Mouse (Mus musculus) midbrain, embryonic 14.5 days (tissue): ENCODE measurements around the gene Ccm2. TPM values are rescaled to one million over a fixed set of nuclear protein-coding genes. Genes with fewer than 3 reads are reported as not detected.
A peak's percentile ranks its signal among the peaks of the same experiment; 100 is the strongest.

Experiments used
- ATAC-seq: fragments of 200-750 bp; cut with Nextera tagmentation; 2 replicates; pipeline ENCODE4 v1.8.0; 2017; ENCODE audit warnings: moderate number of reproducible peaks, moderate library complexity; ENCODE audit not compliant: low FRiP score, low TSS enrichment
- DNase-seq: peaks from one replicate; pipeline ENCODE4 v3.0.0-alpha.2; 2015
- H3K27ac ChIP-seq: fragments of 300-500 bp; sonication (generic); replicated peaks from 2 replicates; pipeline ENCODE4 v1.5.1; 2014; ENCODE audit warnings: mild to moderate bottlenecking, low read depth, low read length, moderate library complexity
- H3K27me3 ChIP-seq: fragments of 300-500 bp; sonication (generic); 2 replicates; pipeline ENCODE4 v1.6.1; 2014; ENCODE audit warnings: low read length, control low read depth, mixed read lengths; ENCODE audit not compliant: control insufficient read depth, insufficient read depth
- H3K36me3 ChIP-seq: fragments of 300-500 bp; sonication (generic); 2 replicates; pipeline ENCODE4 v1.6.1; 2014; ENCODE audit warnings: low read length, control low read depth; ENCODE audit not compliant: control insufficient read depth, insufficient read depth
- H3K4me1 ChIP-seq: fragments of 300-500 bp; sonication (generic); 2 replicates; pipeline ENCODE4 v1.6.1; 2014; ENCODE audit warnings: mild to moderate bottlenecking, antibody characterized with exemption, low read length, control low read depth; ENCODE audit not compliant: control insufficient read depth, insufficient read depth
- H3K4me2 ChIP-seq: fragments of 300-500 bp; sonication (generic); 2 replicates; pipeline ENCODE4 v1.6.1; 2014; ENCODE audit warnings: mild to moderate bottlenecking, low read length, moderate library complexity
- H3K4me3 ChIP-seq: fragments of 300-500 bp; sonication (generic); replicated peaks from 2 replicates; pipeline ENCODE4 v1.5.1; 2014; ENCODE audit warnings: low read depth, low read length
- H3K9ac ChIP-seq: fragments of 300-500 bp; sonication (generic); replicated peaks from 2 replicates; pipeline ENCODE4 v1.6.1; 2014; ENCODE audit warnings: mild to moderate bottlenecking, low read length, moderate library complexity
- H3K9me3 ChIP-seq: fragments of 300-500 bp; sonication (generic); 2 replicates; pipeline ENCODE4 v1.6.1; 2016; ENCODE audit warnings: low read length, control low read depth, mixed read lengths; ENCODE audit not compliant: control insufficient read depth
- WGBS: fragments of 180-500 bp; shearing (Covaris S2); extraction: QIAGEN DNeasy Blood & Tissue Kit; methylation state at CpG from one replicate; pipeline ENCODE4 v1.1.7; 2014; 5-methylcytosine and 5-hydroxymethylcytosine counted together
- polyA plus RNA-seq: library from polyadenylated mRNA; unstranded; fragments of >200 nt; fragmentation: Nextera tagmentation; extraction: Ambion mirVana; gene quantifications from 2 replicates; pipeline ENCODE4 v1.2.1, GENCODE M21; 2014

Ccm2 gene
- polyA plus RNA-seq, 1 experiment from 2014 or later: 73.8 TPM

DNA sequence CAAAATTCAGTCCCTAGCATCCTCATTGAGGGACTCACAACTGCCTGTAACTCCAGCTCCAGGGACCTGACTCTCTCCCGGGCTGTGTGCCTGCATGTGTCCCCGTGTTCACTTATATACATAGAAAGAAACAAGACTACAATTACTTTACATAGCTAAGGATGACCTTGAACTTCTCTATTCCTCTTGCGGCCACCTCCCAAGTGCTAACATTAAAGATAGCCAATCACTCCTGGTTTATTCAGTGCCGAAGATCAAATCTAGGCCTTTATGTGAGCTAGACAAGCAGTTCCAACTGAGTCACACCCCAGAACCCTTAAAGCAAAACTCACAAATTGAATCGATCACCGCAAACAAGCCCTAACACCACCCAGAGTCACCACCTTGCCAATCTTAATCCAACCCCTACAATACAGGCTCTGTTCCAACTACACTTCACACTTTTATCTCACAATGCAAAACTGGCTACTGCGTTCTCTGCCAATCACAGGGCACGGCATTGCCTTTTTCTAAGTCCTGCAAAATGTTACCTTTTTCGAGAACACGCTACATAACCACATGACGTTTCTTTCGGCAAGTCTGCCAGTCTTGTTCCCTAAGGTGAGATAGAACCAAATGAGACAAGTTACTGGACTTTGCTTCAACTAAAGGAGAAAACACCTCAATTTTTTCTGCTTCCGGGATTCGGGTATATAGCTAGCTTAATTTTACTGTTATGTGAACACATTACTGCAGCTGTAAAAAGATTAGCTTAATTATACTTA is 78.1 kb downstream of the Ccm2 start:
- no peak overlapping the region for H3K27ac ChIP-seq
- H3K4me2 ChIP-seq: peak overlapping the region; percentile 75
- peak overlapping the region; percentile 63 for H3K9ac ChIP-seq
- ATAC-seq (no peak), DNase-seq (no peak)
- no peaks in the 10 kb centered on the region for H3K27me3 ChIP-seq
- H3K4me3 ChIP-seq: peak overlapping the region; percentile 76
- H3K36me3 ChIP-seq: peaks cover 45% of the 10 kb centered on the region
- H3K4me1 ChIP-seq: peaks cover 20% of the 10 kb centered on the region
- WGBS: 78% methylated on average over 14 of the region's 14 CpGs
- H3K9me3 ChIP-seq: no peaks in the 10 kb centered on the region

DNA sequence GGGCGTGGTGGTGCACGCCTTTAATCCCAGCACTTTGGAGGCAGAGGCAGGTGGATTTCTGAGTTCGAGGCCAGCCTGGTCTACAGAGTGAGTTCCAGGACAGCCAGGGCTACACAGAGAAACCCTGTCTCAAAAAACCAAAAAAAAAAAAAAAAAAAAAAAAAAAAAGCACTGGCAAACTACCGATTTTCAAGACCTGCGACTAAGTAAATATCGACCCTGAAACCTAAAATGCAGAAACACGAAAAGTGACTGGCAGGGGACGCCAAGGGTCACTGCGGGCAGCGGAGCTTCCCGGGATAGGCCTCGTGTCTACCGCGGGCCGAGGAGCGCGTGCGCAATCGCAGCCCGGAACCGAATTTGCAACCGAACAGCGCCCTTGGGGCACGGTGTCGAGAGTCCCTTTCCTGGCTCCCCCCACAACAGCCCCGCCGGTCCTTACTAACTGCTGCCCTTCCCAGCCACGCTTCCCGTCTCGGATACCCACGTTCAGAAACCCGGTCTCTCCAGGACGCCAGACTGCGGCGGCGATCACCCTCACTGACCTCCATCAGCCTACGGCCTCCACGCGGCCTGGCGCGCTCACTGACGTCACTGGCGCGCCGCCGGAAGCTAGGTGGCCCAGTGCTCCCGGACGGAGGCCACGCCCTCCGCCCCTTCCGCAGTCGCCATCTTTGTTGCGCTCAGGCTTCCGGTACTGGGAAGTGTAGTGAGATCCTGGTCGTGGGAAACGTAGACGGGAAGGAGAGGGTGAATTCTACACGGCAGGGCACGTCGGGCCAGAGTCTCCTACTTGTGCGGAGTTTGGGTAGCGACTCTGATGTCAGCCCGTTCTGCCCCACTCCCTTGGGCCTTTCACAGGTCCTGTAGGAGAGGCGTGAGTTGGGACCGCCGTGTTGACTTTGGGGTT is 79.0 kb downstream of the Ccm2 start, which contains the start of gene Tbrg4:
Gene Tbrg4, minus strand, starts transcription at position 590 of the 910 bp plus-strand sequence.
- Histone ChIP-seq H3K36me3 (peaks cover 36% of the 10 kb centered on the region), H3K4me1 (peaks cover 20% of the 10 kb centered on the region), H3K27ac (peak within 1 kb of the TSS; percentile 86), H3K27me3 (no peaks in the 10 kb centered on the region), H3K9ac (peak within 1 kb of the TSS; percentile 63), H3K4me3 (peak within 1 kb of the TSS; percentile 76), H3K4me2 (peak within 1 kb of the TSS; percentile 75), H3K9me3 (no peaks in the 10 kb centered on the region)
- ATAC-seq (peak; percentile 97), DNase-seq (peak; percentile 99)
- under 1% methylated on average over 66 of the region's 66 CpGs for WGBS

DNA sequence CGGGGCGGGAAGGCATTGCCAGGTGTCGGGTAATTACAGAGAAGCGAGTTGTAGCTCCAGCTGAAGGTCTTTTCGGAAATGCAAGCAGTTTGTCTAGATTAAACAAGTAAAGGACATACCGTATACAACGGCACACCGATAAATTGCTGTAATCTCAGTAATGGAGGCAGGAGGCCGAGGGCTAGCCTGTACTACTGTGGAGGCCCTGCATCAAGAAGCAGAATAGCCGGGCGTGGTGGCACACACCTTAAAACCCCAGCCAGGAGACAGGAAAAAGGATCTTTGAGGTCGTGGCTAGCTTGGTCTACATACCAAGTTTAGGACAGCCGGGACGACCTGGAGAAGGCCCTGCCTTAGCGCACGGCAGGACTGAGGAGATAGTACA is 79.7 kb downstream of the Ccm2 start:
- Histone ChIP-seq H3K4me2 (peak overlapping the region; percentile 75), H3K4me1 (peaks cover 20% of the 10 kb centered on the region), H3K9ac (peak overlapping the region; percentile 63), H3K36me3 (peaks cover 29% of the 10 kb centered on the region), H3K27me3 (no peaks in the 10 kb centered on the region), H3K9me3 (no peaks in the 10 kb centered on the region), H3K4me3 (peak overlapping the region; percentile 76), H3K27ac (peak overlapping the region; percentile 86)
- WGBS: 11% methylated on average over 16 of the region's 16 CpGs
- peak; percentile 38 for ATAC-seq
- DNase-seq: no peak

DNA sequence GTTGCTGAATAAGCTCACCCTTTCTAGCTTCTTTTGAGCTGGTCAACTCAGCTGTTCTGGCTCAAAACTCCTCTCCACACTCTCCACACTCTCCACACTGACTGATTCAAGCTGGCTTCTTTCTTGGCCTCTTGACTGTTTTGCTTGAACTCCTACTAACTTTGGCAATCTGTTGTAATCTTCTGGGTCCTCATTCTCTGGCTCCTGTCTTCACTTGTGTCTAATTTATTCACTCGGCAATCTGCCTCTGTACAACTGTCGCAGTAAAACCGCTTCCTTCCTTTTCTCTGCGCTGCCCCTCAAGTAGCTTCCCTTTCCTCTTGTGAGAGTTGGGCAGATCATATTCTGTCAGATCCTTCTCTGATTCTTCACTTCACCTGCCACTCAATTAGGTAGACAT is 81.0 kb downstream of the Ccm2 start:
- ATAC-seq: no peak
- Histone ChIP-seq H3K4me2 (no peak overlapping the region), H3K4me3 (no peak overlapping the region), H3K27ac (no peak overlapping the region), H3K9ac (no peak overlapping the region), H3K9me3 (no peaks in the 10 kb centered on the region), H3K4me1 (peaks cover 20% of the 10 kb centered on the region), H3K36me3 (peaks cover 16% of the 10 kb centered on the region), H3K27me3 (no peaks in the 10 kb centered on the region)
- DNase-seq: no peak
- 90% methylated on average over 4 of the region's 4 CpGs for WGBS

DNA sequence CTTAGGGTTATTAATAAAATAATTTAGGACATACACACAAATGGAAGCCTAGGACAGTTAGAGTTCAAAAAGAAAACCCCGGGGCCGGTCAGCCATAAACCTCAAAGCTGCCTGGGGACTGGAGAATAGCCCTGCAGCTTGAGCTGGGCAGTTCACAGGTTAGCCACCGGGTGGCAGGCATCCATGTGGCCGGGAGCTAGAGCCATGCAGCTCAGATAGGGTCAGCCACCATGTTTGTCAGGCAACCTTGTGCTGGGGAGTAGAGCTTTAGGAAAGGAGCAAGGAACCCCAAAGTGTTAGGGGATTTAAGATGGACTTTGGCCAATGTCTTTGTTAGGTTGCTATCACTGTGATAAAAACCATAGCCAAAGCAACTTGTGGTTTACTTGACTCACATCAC is 81.9 kb downstream of the Ccm2 start:
- peak; percentile 60 for DNase-seq
- Histone ChIP-seq H3K36me3 (peaks cover 8% of the 10 kb centered on the region), H3K27me3 (no peaks in the 10 kb centered on the region)

DNA sequence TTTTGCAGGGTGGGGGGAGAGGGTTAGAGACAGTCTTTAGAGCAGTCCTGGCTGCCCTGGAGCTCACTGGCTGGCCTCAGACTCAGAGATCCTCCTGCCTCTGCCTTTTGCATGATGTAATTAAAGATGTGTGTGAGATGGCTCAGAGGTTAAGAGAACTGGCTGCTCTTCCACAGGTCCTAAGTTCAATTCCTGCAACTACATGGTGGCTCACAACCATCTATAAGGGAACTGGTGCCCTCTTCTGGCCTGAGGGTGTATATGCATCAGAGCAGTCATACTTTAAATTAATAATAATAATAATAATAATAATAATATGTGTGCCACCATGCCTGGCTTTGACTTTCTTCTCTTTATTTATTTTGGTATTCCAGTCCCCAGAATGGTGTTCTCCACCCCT is 83.0 kb downstream of the Ccm2 start:
- DNase-seq: peak; percentile 59

More for the DNA sequence above, 81.9 kb downstream of the Ccm2 start:
- H3K4me2 ChIP-seq: no peak overlapping the region
- ATAC-seq: no peak
- H3K4me3 ChIP-seq: no peak overlapping the region
- H3K4me1 ChIP-seq: peaks cover 17% of the 10 kb centered on the region
- H3K9me3 ChIP-seq: no peaks in the 10 kb centered on the region
- H3K27ac ChIP-seq: no peak overlapping the region
- WGBS: 19% methylated on average over 4 of the region's 4 CpGs
- H3K9ac ChIP-seq: no peak overlapping the region

DNA sequence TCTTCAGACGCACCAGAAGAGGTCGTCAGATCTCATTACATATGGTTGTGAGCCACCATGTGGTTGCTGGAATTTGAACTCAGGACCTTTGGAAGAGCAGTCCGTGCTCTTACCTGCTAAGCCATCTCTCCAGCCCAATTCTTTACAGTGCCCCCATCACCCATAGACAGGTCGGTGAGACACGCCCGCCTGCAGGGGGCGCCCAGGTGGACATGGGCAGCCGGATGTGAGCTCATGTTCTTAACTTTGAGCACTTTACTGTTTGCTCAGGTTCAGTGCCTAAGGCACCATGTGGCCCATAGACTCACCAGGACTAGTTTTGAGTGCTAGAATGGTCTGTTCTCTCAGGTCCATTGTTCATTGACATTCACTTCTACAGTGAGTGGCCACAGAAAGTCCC is 89.5 kb downstream of the Ccm2 start:
- Histone ChIP-seq H3K4me1 (no peaks in the 10 kb centered on the region), H3K4me3 (no peak overlapping the region), H3K9me3 (no peaks in the 10 kb centered on the region), H3K9ac (no peak overlapping the region), H3K4me2 (no peak overlapping the region), H3K27me3 (no peaks in the 10 kb centered on the region), H3K27ac (no peak overlapping the region), H3K36me3 (no peaks in the 10 kb centered on the region)
- WGBS: 80% methylated on average over 8 of the region's 8 CpGs
- ATAC-seq (no peak), DNase-seq (no peak)

More for the DNA sequence above, 83.0 kb downstream of the Ccm2 start:
- Histone ChIP-seq H3K36me3 (no peaks in the 10 kb centered on the region), H3K9me3 (no peaks in the 10 kb centered on the region), H3K9ac (no peak overlapping the region), H3K27me3 (no peaks in the 10 kb centered on the region), H3K4me2 (no peak overlapping the region), H3K4me3 (no peak overlapping the region), H3K4me1 (peaks cover 12% of the 10 kb centered on the region), H3K27ac (no peak overlapping the region)
- no peak for ATAC-seq

DNA sequence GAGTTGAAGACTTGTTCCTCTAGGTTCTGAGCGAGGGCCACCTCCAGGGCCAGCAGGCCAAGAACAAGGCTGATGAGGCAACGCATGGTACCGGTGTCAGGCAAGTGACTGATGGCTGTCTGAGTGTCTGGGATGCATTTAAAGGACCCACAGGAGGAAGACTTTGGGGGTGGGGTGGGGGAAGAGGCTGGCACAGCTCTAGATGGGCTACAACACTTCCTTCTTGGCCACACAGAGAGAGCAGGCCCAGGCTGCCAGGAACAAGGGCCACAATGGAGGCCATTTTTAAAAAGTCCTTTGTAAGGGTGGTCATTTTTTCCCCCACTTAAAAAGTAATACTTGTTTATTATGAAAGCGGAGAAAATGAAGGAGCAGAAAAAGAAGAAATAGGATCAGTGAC is 91.8 kb downstream of the Ccm2 start, which contains the start of gene Wap:
Gene Wap, minus strand, starts transcription at position 101 of the 400 bp plus-strand sequence.
- Histone ChIP-seq H3K27me3 (no peaks in the 10 kb centered on the region), H3K4me2 (no peak within 1 kb of the TSS), H3K4me1 (no peaks in the 10 kb centered on the region), H3K9ac (no peak within 1 kb of the TSS), H3K27ac (no peak within 1 kb of the TSS), H3K9me3 (no peaks in the 10 kb centered on the region), H3K4me3 (no peak within 1 kb of the TSS), H3K36me3 (no peaks in the 10 kb centered on the region)
- WGBS: 86% methylated on average over 4 of the region's 4 CpGs
- DNase-seq (no peak), ATAC-seq (no peak)
